Mouse (Mus musculus): ENCODE data around the gene Map2k2.
"Not testable (repeated sequence)": the region's sequence is repeated elsewhere in the genome, so short reads cannot be mapped to it uniquely, and the experiment has no call there.

Map2k2 gene

DNA sequence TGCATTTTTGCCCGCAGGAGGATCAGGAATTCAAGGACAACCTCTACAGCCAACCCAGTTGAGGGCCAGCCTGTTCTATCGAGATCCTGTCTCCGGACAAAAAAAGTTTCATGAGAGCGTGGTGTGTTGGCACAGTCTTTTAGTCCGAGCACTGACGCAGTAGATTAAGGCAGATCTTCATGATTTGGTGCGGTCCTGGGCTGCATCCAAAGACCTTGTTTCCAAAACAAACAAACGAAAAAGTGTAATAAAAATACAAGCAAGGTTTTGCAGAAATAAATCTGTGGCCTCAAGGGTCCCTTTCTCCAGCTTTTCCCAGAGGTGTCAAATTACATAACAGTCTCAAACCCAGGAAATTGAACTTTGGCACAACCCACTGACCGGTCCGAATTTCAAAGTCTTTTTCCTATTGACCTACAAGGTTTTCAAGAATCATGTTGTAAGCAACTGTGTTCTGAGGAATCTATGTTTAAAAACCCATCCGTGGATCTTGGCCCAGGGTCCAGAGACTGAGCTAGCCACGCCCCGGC lies 70.3 kb downstream of the Map2k2 start:
- no peak for DNase-seq (ENCODE audit: low spot score)

DNA sequence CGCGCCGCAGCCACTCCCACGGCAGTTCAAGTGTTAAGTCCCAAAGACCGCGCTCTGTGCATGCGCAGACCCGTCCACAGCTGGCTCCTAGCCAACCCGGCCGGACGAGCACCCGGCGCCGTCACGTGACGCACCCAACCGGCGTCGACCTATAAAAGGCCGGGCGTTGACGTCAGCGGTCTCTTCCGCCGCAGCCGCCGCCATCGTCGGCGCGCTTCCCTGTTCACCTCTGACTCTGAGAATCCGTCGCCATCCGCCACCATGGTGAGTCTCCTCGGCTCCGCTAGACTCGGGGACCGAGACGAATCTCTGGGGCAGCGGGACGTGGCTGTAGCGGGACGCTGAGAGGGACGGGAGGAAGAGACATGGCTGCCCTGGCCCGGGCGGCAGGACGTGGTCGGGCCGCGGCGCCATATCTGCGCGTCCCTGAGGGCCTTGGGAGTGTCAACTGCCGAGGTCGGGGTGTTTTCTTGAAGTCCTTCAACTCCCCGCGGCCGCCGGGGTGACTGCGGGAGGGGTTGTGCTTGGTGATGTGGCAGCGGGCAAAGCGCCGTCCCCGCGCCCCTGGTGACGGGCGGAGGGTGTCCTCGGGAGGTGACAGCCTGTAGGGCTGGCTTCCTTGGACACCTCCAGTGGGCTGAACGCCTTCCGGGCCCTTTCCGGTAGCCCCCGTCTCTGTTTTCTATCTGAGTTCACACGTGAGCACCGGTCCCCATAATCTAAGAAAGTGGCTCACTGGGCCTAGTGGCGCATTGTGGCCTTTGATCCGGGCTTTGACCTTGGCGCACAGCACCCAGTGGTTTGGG lies 71.0 kb downstream of the Map2k2 start, which contains the start of gene Eef2:
Eef2 (plus strand) TSS at position 166 of the 806 bp plus-strand sequence.
- DNase-seq (ENCODE audit: low spot score), result peak; percentile 99

GRCm38 (mm10) chr10:81177491-81177925 lies 71.8 kb downstream of the Map2k2 start:
- peak; percentile 63 for DNase-seq (ENCODE audit: low spot score)

- DNase-seq (ENCODE audit: low spot score), result peak; percentile 42
Observed at GRCm38 (mm10) chr10:81177958-81178712, 72.4 kb downstream of the Map2k2 start.

- no peak for DNase-seq (ENCODE audit: low spot score)
Observed at GRCm38 (mm10) chr10:81178927-81179326, 73.2 kb downstream of the Map2k2 start.

GRCm38 (mm10) chr10:81179451-81180342 lies 74.0 kb downstream of the Map2k2 start:
- no peak for DNase-seq (ENCODE audit: low spot score)

DNA sequence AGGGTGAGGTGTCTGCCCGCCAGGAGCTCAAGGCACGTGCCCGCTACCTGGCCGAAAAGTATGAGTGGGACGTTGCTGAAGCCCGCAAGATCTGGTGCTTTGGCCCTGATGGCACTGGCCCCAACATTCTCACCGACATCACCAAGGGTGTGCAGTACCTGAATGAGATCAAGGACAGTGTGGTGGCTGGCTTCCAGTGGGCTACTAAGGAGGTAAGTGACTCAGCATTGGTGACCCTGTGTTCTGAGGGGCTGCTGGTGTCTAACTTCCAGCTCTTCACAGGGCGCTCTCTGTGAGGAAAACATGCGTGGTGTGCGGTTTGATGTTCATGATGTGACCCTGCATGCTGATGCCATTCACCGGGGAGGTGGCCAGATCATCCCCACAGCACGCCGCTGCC lies 75.2 kb downstream of the Map2k2 start:
- DNase-seq (ENCODE audit: low spot score), result no peak

- DNase-seq (ENCODE audit: low spot score), result not testable (repeated sequence)
Observed at GRCm38 (mm10) chr10:81181860-81182259, 76.1 kb downstream of the Map2k2 start.

- DNase-seq (ENCODE audit: low spot score), result peak; percentile 99
Observed at GRCm38 (mm10) chr10:81182336-81183333, 76.9 kb downstream of the Map2k2 start, which contains the start of gene Dapk3. TSS of gene Dapk3 (plus strand) at chr10:81183005.

Data from MN1 (cell line).